Mouse (Mus musculus) embryo, embryonic 11 days (tissue): ENCODE results near the gene Map9.
"Not testable (repeated sequence)": the region's sequence is repeated elsewhere in the genome, so short reads cannot be mapped to it uniquely, and the experiment has no call there.

Experiments used
- DNase-seq: peaks from one replicate; pipeline ENCODE4 v3.0.0-alpha.2; 2015

Gene Map9

GRCm38 (mm10) chr3:82357797-82358524, at the start of gene Map9:
Map9 (plus strand) TSS chr3:82358044.
- DNase-seq = peak; percentile 98

DNA sequence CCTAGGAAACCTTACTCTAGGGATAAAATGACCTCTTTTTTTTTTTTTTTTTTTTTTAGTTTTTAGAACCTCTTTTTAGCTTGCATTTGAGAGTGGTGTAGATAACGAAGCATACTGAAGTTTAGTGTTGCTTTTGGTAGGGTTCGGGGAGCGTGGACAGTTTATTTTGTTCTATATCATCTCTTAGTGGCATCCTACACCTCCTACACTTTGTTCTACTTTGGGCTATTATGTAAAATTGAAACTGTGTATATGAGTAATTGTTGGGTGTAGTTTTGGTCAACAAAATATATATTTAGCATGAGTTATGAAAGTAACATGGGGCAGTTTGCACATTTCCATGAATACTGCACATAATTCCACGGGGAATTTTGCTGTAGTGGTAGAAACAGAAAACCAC, 42.1 kb upstream of the Map9 start:
- DNase-seq = no peak

DNA sequence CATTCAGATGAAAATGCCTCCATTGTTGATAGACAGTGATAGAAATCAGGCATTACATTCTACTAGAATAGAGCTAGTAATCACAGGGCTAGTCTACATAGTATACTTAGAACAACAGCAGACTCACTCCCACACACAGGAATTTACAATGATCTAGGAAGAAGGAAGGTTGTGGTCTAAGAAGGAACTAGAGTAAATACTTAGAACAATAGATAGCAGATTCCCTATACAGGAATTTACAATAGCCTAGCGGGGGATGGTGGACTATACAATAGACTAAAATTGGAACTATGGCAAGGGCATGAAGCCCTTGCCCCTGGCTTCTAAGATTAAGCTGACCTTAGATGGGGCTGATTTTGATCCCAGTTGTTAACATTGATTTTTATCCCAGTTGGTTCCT, 31.1 kb upstream of the Map9 start:
- DNase-seq = not testable (repeated sequence)

DNA sequence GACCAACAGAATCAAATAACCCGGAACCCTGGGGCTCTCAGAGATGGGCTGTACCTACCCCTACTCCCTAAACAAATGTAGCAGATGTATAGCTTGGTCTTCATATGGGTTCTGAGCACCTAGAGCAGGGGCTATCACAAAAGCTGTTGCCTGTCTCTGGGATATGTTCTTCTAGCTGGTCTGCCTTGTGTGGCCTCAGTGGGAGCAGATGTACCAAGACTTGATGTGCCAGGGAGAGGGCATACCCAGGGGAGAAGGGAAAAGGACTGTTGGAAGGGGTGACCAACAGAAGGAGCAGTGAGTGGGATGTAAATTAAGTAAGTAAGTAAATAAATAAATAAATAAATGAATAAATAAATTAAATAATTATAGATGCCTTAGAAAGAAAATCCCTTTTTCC, 25.8 kb upstream of the Map9 start:
- DNase-seq = no peak

DNA sequence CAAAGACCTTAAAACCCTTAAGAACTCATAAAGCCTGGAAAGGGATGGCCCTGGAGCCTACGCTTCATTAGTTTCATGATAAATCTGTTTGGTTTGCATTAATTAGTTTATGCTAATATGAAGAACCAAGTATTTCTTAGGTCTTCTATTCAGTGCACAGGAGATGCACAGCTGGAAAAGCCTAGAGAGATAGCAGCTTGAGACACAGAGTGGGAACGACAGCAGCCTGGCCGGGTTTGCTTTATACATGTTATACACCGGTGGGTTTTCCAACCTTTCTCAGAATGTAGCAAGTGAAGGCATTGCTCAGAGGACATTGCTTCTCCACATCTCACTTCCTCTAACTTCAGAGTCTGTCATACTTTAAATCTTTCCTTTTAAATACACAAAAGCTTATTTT, 25.3 kb upstream of the Map9 start:
- DNase-seq = no peak

- DNase-seq = peak; percentile 84
Observed at GRCm38 (mm10) chr3:82333128-82333969, 24.5 kb upstream of the Map9 start.

DNA sequence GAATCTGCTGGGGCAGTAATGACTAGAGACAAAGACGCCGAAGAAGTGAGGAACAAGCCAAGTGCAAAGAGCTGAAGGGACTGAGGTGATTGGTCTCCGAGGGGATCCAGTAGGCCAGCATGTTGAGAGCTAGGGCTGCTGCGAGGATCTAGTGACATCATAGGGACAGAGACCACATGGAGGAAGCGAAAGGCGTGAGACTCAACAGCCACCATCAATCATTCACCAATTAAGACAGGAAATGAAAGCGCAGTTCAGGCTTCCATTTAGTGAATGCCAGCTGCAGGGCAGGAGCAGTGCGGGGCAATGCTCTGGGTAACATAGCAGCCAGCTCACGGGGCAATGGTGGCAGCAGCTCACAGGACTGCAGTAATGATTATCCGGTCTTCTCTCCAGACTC, 17.7 kb upstream of the Map9 start:
- peak; percentile 7 for DNase-seq

DNA sequence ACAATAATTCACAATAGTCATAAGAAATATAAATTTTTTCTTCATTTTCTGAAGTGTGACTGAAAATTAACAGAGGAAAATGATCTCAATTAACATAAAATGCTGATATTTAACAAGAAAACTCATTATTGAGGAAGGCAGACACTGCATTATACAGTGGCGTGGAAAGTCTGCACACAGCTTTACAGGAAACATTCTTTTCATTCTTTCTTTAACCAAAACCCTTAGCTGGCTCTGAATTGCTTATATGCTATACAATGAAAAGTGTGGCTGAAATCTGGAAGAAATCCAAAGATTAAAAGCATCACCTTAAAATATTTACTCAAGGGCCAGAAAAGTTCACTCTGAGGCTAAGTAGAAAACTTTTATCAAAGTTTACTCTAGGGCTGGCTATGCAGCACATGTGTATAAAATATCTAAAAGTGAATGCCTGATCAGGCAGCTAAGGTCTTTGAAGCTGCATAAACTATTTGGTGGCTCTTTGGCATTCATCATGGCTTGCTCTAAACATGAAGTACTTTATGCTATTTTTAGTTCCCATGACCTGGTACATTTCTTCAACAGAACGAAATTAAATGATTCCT, 9.5 kb upstream of the Map9 start:
- no peak for DNase-seq

DNA sequence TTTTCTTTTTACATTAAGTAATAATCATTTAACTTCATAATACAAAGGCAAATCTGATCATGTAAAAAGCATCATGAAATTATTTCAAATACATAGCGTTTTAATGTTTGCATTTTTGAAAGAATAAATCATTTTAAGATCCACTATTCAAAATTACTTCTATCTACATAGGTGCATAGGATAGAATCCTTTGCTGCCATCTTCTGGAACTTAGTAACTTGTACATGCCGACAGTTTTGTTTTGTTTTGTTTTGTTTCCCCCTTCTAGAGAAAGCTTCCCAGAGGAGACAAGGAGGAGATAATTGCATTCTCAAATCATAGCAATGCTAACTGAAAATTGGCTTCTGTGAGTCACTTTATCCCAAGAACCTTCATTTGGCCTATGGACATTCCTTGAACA, 7.5 kb upstream of the Map9 start:
- DNase-seq = peak; percentile 18

DNA sequence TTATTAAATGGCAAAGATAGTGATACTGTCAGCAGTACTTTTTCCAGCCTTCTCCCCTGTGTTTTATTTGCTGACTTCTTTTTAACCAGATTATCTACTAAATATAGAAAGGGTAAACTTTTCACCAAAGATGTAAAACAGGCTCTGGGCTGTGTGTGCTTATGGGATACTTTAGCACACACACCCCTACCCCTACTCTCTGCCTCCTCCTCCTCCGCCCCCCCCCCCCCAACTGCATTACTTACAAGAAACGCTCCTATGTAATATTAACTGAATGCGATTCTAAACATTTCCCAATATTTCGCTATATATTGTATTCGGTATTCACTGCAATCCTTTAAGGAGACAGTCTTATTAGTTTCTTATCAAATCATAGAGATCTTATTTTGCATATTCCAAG, 504 bp upstream of the Map9 start:
- DNase-seq = no peak

DNA sequence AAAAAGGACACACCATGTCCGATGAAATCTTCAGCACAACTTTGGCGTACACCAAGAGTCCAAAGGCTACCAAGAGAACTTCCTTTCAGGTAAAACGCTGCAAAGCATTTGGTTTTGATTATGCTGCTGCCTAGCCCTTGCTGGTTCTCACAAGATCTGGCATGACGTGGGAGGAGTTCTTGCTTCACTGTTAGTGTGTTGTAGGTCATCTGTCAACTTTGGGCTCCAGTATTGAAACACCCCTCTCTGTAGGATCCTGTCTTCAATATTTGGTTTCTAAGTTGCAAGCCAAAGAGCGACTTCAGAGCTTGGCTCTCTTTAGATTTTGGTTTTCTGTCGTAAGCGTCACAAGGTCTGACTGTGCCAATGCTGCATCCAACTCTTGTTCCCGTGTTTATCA, 1.2 kb downstream of the Map9 start:
- DNase-seq = no peak

- peak; percentile 67 for DNase-seq
Observed at GRCm38 (mm10) chr3:82362452-82362851, 4.6 kb downstream of the Map9 start.

GRCm38 (mm10) chr3:82364505-82364904, 6.7 kb downstream of the Map9 start:
- no peak for DNase-seq

- DNase-seq = peak; percentile 61
Observed at GRCm38 (mm10) chr3:82364988-82365387, 7.1 kb downstream of the Map9 start.

DNA sequence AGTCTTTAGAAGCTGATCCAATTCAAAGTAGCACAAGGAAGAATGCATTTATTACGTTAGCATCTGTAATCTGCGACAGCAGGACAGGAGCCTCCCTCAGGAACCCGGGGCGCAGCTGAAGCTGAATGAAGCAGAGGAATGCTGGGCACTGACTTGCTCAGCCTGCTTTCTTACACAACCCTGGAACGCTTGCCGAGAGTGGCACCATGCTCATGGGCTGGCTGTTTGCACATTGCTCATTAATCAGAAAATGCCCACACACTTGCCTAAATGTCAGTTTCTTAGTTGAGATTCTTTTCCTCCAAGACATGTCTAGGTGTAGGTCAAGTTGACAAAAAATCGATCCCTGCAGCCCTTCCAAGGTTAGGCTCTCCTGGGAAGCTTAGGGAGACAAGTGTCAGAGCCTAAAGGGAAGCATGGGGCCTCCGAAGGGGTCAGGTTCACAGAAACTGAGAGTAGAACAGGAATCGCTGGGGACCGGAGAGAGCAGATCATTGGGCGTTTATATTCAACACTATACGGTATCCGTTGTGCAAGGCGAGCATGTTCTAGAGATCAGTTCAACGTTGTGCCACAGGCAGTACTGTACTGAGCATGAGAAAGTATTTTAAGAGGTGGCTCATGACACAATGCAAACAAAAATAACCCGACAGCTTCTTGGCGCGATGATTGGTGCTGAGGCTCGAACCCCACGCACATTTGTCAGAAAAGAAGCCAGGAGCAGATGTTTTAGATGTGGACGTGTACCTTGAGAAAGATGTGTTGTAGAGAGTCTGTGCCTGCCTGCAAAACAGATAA, 11.4 kb downstream of the Map9 start:
- no peak for DNase-seq

DNA sequence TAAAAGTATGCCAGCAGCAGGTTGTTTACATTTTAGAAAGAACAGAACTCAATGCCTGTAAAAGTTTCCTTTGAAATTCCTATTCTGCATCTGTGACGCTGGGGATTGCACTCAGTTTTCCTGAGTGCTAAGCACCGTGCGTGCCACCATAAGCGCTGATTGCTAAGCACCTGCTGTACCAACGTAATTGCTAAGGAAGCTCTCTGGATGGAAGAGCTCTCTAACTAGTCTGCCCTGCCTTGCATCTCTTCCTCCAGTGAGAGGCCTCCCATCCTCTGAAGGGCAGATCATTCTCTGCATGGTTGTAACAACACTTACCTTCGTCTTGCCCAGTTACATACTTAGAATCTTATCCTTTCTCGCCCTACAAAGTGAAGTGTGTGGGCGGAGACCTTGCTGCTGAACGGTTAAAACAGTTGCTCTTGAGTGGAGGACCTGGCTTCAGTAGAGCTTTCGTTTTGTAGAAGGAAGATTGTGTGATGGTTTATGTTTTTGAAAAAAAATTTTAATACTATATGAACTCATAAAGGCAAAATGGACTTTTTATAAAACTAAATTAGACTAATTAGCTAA, 12.7 kb downstream of the Map9 start:
- DNase-seq = no peak

DNA sequence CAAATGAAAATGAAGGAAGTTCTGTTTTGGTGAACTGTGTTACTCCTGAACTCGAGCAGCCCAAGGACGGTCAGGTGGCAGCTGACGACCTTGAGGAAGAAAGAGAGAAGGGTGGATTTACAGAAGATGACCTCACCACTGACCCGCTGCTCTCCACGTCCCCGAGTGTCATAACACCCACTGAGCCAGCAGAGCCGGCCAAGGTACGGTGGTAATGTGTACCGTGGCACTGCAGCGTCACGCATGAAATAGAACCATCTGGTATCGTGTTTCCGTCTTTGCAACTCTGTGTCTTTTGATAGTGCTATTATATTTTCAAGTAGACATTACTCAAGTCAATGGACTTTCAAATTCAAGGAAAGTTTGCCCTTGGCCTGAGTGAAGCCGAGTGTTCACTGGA, 19.1 kb downstream of the Map9 start:
- no peak for DNase-seq

GRCm38 (mm10) chr3:82382325-82382724, 24.5 kb downstream of the Map9 start:
- no peak for DNase-seq

DNA sequence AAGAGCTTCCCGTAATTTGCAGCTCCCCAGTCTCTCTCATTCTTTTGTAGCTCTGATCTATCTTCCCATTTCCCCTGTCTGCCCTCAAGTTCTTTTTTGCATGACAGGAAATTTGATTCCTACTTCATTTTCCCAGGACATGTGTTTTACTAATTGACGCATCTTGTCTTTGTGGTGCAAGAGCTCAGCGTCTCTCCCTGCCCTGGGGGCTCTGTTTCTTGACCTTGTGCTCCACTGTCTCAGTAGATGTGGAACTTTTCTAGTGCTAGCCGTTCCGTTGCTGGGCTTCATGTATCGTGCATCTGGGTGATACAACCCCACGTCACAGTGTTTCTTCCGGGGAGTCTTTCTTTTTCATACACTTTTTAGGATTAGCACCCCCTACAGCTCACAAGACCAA, 27.2 kb downstream of the Map9 start:
- DNase-seq = no peak

- no peak for DNase-seq
Observed at GRCm38 (mm10) chr3:82405830-82406229, 48.0 kb downstream of the Map9 start.

DNA sequence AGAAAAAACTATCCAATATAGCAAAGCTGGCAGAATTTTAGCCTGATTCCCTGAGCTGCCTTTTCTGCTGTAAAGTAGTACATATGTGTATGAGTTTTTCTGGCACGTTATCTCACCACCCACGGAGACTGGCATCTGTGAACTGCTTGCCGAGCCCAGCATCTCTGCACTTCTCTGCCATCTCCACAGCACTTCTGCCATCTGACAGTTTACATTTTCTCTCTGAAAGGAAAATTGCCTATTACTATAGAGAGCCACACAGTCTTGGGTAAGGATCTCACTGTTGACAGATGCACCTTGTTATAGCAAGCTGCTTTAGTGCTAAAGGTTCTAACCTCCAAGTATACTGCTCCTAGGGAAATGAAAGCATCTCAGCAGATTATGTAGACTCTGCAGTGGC, 48.5 kb downstream of the Map9 start:
- no peak for DNase-seq

GRCm38 (mm10) chr3:82407432-82407831, 49.6 kb downstream of the Map9 start:
- no peak for DNase-seq

GRCm38 (mm10) chr3:82412397-82412796, 54.6 kb downstream of the Map9 start:
- peak; percentile 71 for DNase-seq
